Mouse (Mus musculus): ENCODE measurements around the gene Nprl3.

DNA sequence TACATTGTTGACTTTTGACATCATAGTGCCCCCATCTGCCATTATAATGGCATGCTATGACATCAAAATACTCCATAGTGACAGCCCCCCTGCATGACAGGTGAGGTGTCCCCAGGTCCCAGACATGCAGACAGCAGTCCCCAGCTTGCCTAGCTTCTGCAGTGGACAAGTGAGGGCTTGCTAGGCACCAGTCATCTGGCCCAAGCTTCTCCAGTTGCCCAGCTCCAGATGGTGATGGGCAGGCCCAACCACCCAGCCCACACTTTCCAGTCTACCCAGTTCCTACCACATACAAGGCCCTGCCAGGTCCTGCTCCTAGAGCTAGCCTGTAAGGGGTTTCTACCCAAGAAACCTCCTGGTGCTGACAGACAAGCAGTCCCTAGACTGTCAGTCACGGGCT, 89.0 kb downstream of the Nprl3 start:
- TF ChIP-seq POLR2A (IDR thresholded peaks at IDR 0.05; ENCODE audit: control insufficient read depth, extremely low read depth, insufficient read depth, low read length, poor library complexity) = no peak
- no peak for TF ChIP-seq CTCF (IDR thresholded peaks at IDR 0.05; ENCODE audit: borderline replicate concordance, control insufficient read depth, extremely low read depth, insufficient read depth, low read length, poor library complexity)

Measured in thymus, adult 2 months (tissue).